Mouse (Mus musculus) adrenal gland, adult 2 months (tissue): Measurements from ENCODE around the gene Mpst. TPM values are rescaled to one million over a fixed set of nuclear protein-coding genes. Genes with fewer than 3 reads are reported as not detected.

Experiments used
- DNase-seq: peaks from one replicate; pipeline ENCODE4 v3.0.0; 2021
- long read RNA-seq: library from polyadenylated mRNA; stranded (forward); transcript quantifications from one replicate; pipeline ENCODE4 v2.0.0, GENCODE M21; 2021
- polyA plus RNA-seq: library from polyadenylated mRNA; depleted of rRNA; stranded (reverse); fragments of >200 nt; gene quantifications from 2 replicates; pipeline ENCODE4 v1.2.3, GENCODE M21; 2012; rRNA removed
- total RNA-seq, 2 experiments: library from RNA; stranded (reverse); gene quantifications; 2 replicates each; pipeline ENCODE4 v1.2.3; 2021

The Mpst gene
- total RNA-seq (10 to 100 TPM; 59.0 to 63.2 TPM), polyA plus RNA-seq (342 and 389 TPM in 2 replicates)
- long read RNA-seq, partial matches to known transcripts, result 0 of 1 reads
- long read RNA-seq, other reads (novel, unspliced or antisense), result 1 of 1 reads

DNA sequence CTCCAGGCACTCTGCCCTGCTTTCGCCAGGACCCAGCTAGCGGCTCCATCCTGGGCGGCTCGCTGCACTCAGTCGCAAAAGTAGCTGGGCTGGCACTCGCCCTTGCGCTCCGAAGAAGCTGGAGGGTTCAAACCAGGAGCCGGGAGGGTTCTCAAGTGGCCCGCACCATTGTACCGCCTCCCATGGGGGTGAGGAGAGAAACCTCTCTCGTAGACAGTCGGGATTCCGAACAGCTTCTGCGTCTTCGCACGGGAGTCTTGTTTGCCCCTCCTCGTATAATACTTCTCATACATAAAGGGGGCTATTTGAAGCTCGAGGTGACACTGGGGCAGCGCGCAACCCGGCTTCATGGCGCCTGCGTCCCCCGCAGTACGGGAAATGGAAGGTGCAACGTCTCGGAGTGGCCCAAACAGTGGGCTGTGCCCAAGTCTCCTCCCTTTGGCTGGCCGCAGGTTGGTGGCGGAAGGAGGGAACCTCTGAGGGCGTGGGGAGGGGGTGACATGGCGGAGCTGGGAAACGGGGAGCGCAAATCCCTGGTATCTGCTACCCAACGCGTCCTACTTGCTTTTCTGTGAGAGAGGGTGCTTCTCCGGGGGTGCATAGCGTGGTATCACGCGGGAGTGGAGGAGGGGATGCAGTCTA is at the start of gene Mpst:
TSS of gene Mpst (plus strand) at position 124 of the 642 bp plus-strand sequence.
- DNase-seq, result peak; percentile 95

DNA sequence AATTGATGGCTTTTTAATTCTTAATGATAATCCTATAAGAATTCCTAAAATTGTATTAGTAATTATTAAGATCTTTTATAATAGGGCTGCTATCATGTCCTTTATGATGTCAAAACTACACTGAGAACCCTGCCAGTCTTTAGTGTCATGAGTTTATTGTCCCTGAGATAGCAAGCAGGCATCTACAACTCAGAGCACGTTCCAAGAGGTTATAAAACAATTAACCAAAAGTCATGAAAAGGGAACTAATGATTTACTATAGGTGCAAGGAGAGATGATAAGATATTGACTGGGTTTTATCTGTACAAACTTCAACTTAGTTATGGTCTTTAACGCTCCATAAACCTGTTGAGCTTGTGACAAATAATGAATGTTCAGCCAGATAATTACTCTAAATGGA is 40.3 kb upstream of the Mpst start:
- DNase-seq, result no peak

DNA sequence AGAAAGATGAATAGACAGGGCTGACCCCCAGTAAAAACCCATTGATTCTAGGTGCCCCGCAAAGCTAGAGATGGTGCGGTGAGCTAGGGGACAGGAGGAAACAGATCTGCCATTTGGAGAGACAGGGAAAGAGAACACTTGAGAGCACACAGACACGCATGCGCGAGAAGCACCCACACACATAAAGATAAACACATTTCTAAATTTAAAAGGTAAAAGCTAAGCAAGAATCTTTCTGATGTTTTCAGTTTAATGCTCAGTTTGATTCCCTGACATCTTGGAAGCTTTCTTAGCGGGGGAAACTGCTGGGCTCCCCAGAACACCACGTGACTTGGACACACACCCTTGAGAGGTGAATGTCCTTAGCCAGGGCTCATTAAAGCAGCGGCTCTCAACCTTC is 39.3 kb upstream of the Mpst start:
- no peak for DNase-seq

DNA sequence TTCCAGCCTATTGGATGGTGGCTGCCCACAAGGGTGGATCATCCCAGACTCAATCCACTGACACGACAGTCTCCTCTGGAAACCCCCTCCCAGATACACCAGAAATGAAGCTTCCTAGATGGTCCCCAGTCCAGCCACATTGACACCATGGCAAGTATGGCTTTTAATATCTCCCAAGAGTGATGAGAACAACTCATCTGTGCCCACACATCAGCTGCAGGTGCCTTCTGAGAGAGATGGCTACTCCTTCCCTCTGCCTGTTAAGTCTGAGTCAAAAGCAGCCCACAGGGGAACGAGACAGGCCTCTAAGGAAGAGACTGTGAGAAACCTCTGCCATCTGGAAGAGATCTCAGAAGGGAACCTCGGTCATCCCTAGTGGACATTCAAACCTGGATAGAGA is 38.4 kb upstream of the Mpst start:
- no peak for DNase-seq

GRCm38 (mm10) chr15:78368926-78369346 is 37.3 kb upstream of the Mpst start:
- DNase-seq, result peak; percentile 58

DNA sequence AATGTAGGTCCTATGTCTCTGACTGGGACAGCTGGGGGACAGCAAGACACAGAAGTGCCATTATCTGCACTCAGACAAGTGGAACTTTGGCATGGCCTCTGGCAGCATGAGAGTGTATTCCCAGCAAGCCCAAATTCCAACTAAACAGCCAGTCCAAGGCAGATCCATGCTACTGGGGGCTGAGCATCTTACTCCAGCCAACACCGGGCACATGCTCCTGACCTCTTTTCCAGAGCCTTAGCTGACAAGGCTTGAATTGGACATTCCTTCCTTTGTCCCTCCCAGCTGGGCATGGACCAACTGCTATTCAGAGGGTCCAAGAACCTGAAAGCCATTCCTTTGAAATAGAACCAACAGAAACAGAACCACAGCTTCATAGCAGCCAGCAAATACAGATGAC is 36.6 kb upstream of the Mpst start:
- no peak for DNase-seq

GRCm38 (mm10) chr15:78372796-78373195 is 33.4 kb upstream of the Mpst start:
- no peak for DNase-seq

DNA sequence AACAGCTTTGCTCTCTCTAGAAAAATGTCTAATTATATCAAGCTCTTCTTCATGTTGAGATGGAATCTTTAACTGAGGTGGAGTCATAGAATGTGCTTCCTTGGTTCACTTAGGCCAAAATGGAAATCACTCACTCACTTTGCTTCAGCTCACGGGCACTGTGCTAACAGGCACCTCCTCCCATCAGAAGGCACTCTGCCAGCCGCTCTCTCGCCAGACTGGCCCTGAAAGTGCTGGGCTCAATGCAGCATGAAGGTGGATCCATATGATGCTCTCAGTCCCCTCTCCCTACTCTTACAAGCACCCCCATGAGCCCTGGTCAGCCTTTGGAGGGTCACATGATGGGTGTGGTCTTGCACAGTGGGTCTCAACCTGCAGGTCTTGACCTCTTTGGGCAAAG is 32.0 kb upstream of the Mpst start:
- peak; percentile 71 for DNase-seq

GRCm38 (mm10) chr15:78377859-78378258 is 28.4 kb upstream of the Mpst start:
- DNase-seq, result no peak

DNA sequence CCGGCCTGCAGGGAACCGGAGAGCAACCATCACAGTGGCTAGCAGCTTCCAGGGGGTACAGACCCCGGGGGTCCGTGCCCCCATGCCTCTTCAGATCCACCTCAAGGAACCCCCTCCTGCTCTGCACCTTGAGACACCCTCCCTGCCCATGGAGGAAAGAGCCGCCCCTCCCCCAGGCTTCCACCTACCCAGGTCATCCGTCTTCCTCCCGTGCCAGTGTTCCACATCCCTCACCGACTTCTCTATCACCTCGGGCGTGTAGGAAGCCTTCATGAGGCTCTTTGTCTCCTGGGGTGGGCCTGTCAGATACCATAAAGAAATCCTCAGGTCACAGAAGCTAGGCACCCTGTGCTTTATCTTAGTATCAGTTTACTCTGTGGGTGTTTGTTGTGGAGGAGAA is 27.7 kb upstream of the Mpst start:
- DNase-seq, result no peak

DNA sequence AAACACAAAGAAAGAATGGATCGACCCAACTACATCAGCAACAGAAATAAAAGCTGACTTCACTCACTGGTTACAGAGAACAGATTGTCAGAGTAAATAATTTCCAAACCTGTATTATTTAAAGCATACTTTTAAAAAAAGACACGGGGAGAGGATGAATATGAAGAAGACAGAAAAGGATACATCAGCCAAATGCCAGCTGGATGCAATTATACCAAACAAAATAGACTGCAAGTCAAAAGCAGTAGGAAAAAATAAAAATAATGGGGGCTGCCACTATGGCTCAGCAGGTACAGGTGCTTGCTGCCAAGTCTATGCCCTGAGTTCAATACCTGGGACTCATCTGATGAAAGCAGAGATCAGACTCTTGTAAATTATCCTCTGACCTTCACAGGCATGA is 26.0 kb upstream of the Mpst start:
- DNase-seq, result no peak

DNA sequence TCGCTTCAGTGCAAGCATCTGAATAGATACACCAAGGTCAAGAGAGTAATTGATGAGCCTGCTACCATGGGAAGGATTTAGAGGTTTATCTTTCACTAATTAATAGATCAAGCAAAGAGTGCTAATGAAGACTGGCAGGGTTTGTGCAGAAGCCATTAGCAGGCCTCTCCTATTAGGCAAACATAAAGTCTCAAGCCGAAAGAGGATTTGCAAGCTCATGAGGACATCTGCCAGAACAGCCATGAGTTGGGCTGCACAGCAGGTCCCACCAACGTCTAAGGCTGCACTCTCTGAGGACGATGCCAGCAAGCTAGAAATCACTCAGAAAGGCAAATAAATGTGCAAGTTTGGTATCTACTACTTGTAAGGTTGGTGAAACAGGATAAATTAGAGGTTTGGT is 25.5 kb upstream of the Mpst start:
- no peak for DNase-seq

GRCm38 (mm10) chr15:78382115-78382514 is 24.1 kb upstream of the Mpst start:
- no peak for DNase-seq

- DNase-seq, result no peak
Measured at GRCm38 (mm10) chr15:78383450-78384219, 22.6 kb upstream of the Mpst start.

GRCm38 (mm10) chr15:78384220-78385116 is 21.7 kb upstream of the Mpst start:
- DNase-seq, result no peak

GRCm38 (mm10) chr15:78385564-78385963 is 20.7 kb upstream of the Mpst start:
- no peak for DNase-seq

DNA sequence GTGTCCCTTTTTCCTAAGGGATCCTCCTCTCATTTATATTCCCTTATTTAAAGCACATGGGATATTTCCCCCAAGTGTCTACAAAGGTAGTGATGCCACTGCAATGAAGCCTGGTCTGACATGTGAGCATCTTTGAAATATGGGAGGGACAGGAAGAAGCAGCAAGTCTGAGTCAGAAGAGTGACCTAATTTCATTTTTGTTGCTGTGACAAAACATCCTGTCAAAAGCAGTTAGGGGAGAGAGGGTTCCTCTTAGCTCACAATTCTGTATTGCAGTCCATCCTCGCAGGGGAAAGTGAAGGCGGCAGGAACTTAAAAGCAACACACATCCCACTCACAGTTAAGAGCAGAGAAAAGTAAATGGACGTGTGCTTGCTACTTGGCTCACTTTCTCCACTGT is 15.4 kb upstream of the Mpst start:
- DNase-seq, result no peak

GRCm38 (mm10) chr15:78395478-78395962 is 10.7 kb upstream of the Mpst start, which contains the start of gene Tex33:
Gene Tex33 (minus strand): TSS chr15:78395912.
- no peak for DNase-seq

DNA sequence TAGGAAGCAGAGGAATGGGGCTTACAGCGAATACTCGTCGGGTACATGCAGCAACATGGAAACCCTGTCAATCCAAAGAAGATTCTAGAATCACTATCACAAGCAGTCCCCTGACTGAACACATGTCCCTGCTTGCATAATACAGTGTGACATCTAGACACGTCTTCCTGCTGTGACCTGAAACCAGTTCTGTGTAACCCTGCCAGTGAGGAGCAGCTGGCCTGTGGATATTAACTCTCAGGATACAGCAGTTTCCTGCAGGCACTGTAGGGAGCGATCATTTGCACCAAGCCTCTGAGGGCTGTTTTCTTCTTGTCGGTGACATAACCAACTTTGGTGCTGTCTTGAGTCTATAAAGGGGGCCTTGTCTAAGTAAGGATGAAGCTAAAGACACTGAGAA is 4.9 kb upstream of the Mpst start:
- DNase-seq, result peak; percentile 35

DNA sequence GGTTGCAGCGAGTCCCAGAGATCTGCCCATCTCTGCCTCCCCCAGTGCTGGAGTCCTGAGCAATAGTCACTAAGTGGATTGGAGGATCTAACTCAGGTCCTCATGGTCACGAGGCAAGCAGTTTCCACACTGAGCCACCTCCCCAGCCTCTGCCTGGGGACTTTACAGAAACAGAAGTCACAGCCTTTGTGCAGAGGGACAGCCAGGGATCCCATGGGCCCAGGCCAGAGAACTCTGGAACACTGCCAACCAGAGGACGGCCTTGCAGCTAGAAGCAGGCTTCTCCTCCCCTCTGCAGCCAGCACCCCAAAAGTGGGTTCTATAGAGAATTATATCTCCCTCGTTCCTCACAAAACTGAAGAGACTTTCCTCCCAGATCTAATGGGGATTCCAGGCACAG is 4.3 kb upstream of the Mpst start:
- peak; percentile 92 for DNase-seq

GRCm38 (mm10) chr15:78402423-78402822 is 3.8 kb upstream of the Mpst start:
- DNase-seq, result peak; percentile 88

GRCm38 (mm10) chr15:78403301-78403741 is 2.9 kb upstream of the Mpst start:
- DNase-seq, result peak; percentile 89
